Mouse (Mus musculus) ES-E14 (cell line): ENCODE data around the gene Clybl. TPM values are rescaled to one million over a fixed set of nuclear protein-coding genes. Genes with fewer than 3 reads are reported as not detected.

Experiments
- DNase-seq: peaks from one replicate; pipeline ENCODE4 v3.0.0-alpha.2; 2013; ENCODE audit warnings: low read depth, low spot score
- H3K27ac ChIP-seq: 2 replicates; pipeline ENCODE4 v1.5.1; 2012; ENCODE audit warnings: low read depth, mild to moderate bottlenecking, low read length, moderate library complexity, mixed read lengths; ENCODE audit not compliant: poor library complexity, insufficient read depth, severe bottlenecking
- H3K36me3 ChIP-seq: 2 replicates; pipeline ENCODE4 v1.6.1; 2012; ENCODE audit warnings: mild to moderate bottlenecking, low read length, moderate library complexity, mixed read lengths; ENCODE audit not compliant: control insufficient read depth, poor library complexity, insufficient read depth, severe bottlenecking
- H3K4me1 ChIP-seq, 2 experiments: fragments of 150-350 bp in 1 of 2; sonication (generic) in 1 of 2; 2 replicates each; pipeline ENCODE4 v1.6.1; 2012; ENCODE audit warnings: low read length in 2 of 2, mild to moderate bottlenecking in 1 of 2, mixed read lengths in 1 of 2; ENCODE audit not compliant: control insufficient read depth in 2 of 2, insufficient read depth in 2 of 2, poor library complexity in 1 of 2
- H3K4me3 ChIP-seq, 2 experiments: fragments of 150-350 bp in 1 of 2; sonication (generic) in 1 of 2; 2 replicates each; pipeline ENCODE4 v1.5.1; 2012; ENCODE audit warnings: low read length in 2 of 2, low read depth in 1 of 2, mild to moderate bottlenecking in 1 of 2, mixed read lengths in 1 of 2; ENCODE audit not compliant: insufficient read depth in 1 of 2, poor library complexity in 1 of 2, severe bottlenecking in 1 of 2
- H3K9ac ChIP-seq: 2 replicates; pipeline ENCODE4 v1.6.1; 2012; ENCODE audit warnings: low read depth, mild to moderate bottlenecking, low read length, mixed read lengths; ENCODE audit not compliant: poor library complexity, insufficient read depth, severe bottlenecking
- H3K9me3 ChIP-seq: fragments of 150-350 bp; sonication (generic); 2 replicates; pipeline ENCODE4 v1.6.1; 2012; ENCODE audit warnings: low read depth, mild to moderate bottlenecking, low read length; ENCODE audit not compliant: control insufficient read depth, insufficient read depth
- CHD2 ChIP-seq: IDR thresholded peaks from 2 replicates; pipeline ENCODE4 v1.6.1; 2014; ENCODE audit warnings: mild to moderate bottlenecking, low read depth, low read length, inconsistent platforms
- HCFC1 ChIP-seq: IDR thresholded peaks from 2 replicates; pipeline ENCODE4 v1.6.1; 2012; ENCODE audit warnings: low read length, inconsistent platforms, borderline replicate concordance; ENCODE audit not compliant: insufficient read depth
- MAFK ChIP-seq: IDR thresholded peaks from 2 replicates; pipeline ENCODE4 v1.6.1; 2014; ENCODE audit warnings: mild to moderate bottlenecking, low read depth, low read length, inconsistent platforms; ENCODE audit not compliant: insufficient read depth
- ZC3H11A ChIP-seq: IDR thresholded peaks from 2 replicates; pipeline ENCODE4 v1.6.1; 2012; ENCODE audit warnings: low read depth, mild to moderate bottlenecking, inconsistent platforms, low read length, borderline replicate concordance
- ZNF384 ChIP-seq: IDR thresholded peaks from 2 replicates; pipeline ENCODE4 v1.6.1; 2012; ENCODE audit warnings: low read depth, low read length, inconsistent platforms
- in situ Hi-C, 2 experiments: fragments of 600-800 bp; cut with MboI; formaldehyde crosslinking; loops; one replicate each; pipeline ENCODE4 v1.15.1; 2025; ENCODE audit warnings: low sequenced_read_pairs in 2 of 2, inconsistent platforms in 1 of 2; ENCODE audit not compliant: unreplicated experiment in 2 of 2
- total RNA-seq: library from RNA; depleted of rRNA; stranded (reverse); fragments of 300-350 nt; gene quantifications from 2 replicates; pipeline ENCODE4 v1.2.3, GENCODE M21; 2012

Gene Clybl
- total RNA-seq, 1 experiment = 2.6 TPM

- DNase-seq = no peak
- Histone ChIP-seq H3K9me3 (no peaks in the 10 kb centered on the region), H3K4me1 (peaks cover 0 to 2% of the 10 kb centered on the region in 2 experiments; a peak in 2 of 4 replicates), H3K36me3 (no peaks in the 10 kb centered on the region), H3K4me3 (no peak overlapping the region), H3K9ac (no peak overlapping the region), H3K27ac (no peak overlapping the region)
- TF ChIP-seq CHD2 (no peak), MAFK (no peak), HCFC1 (no peak), ZC3H11A (no peak), ZNF384 (no peak)
- in situ Hi-C loops = no loop called here
These were observed 203.1 kb downstream of the Clybl start for GRCm38 (mm10) chr14:122384447-122385237.

DNA sequence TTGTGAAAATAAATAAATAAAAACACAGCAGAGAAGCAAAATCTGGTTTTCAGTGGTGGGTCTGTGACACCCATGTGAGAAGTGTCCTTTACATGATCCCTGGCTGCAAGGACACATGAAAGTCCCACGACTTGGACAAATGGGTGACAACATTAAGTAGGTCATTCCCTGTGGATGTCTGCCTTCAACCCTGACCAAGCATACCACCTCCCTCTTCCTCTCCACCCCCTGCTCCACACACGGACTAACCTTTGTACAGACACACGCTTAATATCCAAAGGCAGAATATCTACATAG is 203.7 kb downstream of the Clybl start:
- Histone ChIP-seq H3K27ac (no peak overlapping the region), H3K36me3 (no peaks in the 10 kb centered on the region), H3K9ac (no peak overlapping the region), H3K4me1 (peaks cover 0 to 2% of the 10 kb centered on the region in 2 experiments; a peak in 2 of 4 replicates), H3K4me3 (no peak overlapping the region), H3K9me3 (no peaks in the 10 kb centered on the region)
- in situ Hi-C loops = no loop called here
- DNase-seq = no peak
- TF ChIP-seq ZNF384 = no peak

- Histone ChIP-seq H3K9me3 (no peaks in the 10 kb centered on the region), H3K36me3 (no peaks in the 10 kb centered on the region), H3K9ac (no peak overlapping the region), H3K4me3 (no peak overlapping the region), H3K4me1 (peaks cover 0 to 2% of the 10 kb centered on the region in 2 experiments; a peak in 2 of 4 replicates), H3K27ac (no peak overlapping the region)
- in situ Hi-C loops = no loop called here
- TF ChIP-seq ZC3H11A (no peak), CHD2 (no peak), MAFK (no peak), HCFC1 (no peak), ZNF384 (no peak)
- no peak for DNase-seq
These were observed 204.3 kb downstream of the Clybl start for GRCm38 (mm10) chr14:122385758-122386157.

DNA sequence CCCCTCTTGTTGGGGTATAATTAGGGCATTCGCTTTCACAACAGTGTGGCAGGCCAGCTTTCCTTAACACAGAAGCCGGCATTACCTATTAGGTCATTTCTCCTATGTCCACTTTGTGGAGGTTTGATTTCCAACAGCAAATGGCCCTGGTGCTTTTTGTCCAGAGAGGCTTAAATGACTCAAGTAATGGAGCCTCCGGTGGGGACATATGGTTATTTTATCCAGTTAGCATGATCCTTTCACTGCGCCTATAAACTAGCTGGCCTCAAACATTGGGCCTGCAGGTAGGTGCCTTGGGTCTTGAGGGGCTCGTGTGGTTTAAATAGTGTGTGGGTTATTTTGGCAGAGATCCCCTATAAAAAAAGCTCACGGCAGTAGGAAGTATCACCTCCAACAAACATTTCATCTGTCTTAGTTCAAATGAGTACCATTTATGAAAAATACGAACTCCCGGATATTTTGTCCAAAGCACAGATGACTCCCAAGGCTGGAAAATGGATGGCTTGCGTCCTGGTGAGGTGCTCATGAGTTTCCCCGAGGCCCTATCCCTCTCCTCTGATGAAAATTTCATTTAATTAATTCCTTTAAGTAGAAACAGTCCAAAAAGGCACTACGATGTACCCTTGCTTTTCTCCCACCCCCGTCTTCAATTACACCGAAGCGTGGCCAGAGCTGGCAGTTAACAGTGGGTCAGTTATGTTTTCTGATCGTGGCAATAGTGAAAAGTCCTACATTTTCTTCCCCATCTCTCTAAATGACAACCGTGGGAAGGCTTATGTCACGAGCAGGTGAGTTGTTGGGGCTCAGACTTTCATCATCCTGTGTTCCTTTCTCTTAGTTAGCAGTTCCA is 205.0 kb downstream of the Clybl start:
- H3K9me3 ChIP-seq = no peaks in the 10 kb centered on the region
- H3K9ac ChIP-seq = no peak overlapping the region
- peaks cover 0 to 4% of the 10 kb centered on the region in 2 experiments; a peak in 2 of 4 replicates for H3K4me1 ChIP-seq
- no peak for DNase-seq
- in situ Hi-C loops = no loop called here
- TF ChIP-seq MAFK (no peak), ZNF384 (no peak), HCFC1 (no peak), CHD2 (no peak), ZC3H11A (no peak)
- H3K27ac ChIP-seq = no peak overlapping the region
- no peak overlapping the region for H3K4me3 ChIP-seq
- H3K36me3 ChIP-seq = no peaks in the 10 kb centered on the region
